Mouse (Mus musculus) embryo, embryonic 10 days (tissue): Measurements from ENCODE around the gene Umod.

Source experiments
- DNase-seq: peaks from one replicate; pipeline ENCODE4 v3.0.0-alpha.2; 2015; ENCODE audit warnings: low spot score

The Umod gene

GRCm38 (mm10) chr7:119479256-119479655 is at the start of gene Umod:
Gene Umod (minus strand): TSS chr7:119479282.
- no peak for DNase-seq

GRCm38 (mm10) chr7:119528617-119529016 is 49.5 kb upstream of the Umod start:
- no peak for DNase-seq

- no peak for DNase-seq
Observed at GRCm38 (mm10) chr7:119527548-119527947, 48.5 kb upstream of the Umod start.

- DNase-seq = no peak
Observed at GRCm38 (mm10) chr7:119527135-119527534, 48.1 kb upstream of the Umod start.

- no peak for DNase-seq
Observed at GRCm38 (mm10) chr7:119526486-119526885, 47.4 kb upstream of the Umod start.

GRCm38 (mm10) chr7:119525881-119526281 is 46.8 kb upstream of the Umod start:
- no peak for DNase-seq

GRCm38 (mm10) chr7:119523389-119523788 is 44.3 kb upstream of the Umod start, which contains the start of gene Pdilt:
Gene Pdilt (minus strand): TSS chr7:119523489.
- DNase-seq = no peak

DNA sequence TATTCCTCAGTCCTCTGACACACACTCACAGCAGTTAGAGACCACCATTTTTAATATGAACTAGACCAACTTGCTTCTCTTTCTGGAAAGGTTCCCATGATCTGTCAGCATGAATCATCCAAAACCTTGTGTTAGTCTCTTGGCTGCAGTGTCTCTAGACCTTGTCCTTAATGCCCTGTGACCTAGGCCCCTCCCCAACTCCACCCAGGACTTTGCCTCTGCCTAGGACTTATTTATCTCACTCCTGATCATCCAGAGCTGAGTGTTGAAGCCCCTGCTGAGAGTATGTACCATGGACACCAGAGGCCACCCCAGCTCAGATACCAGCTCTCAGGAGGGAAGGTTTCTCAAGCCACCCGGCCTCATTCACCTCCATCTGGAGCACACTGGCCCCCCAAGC is 43.3 kb upstream of the Umod start:
- DNase-seq = no peak

- no peak for DNase-seq
Observed at GRCm38 (mm10) chr7:119521816-119522215, 42.7 kb upstream of the Umod start.

- peak; percentile 74 for DNase-seq
Observed at GRCm38 (mm10) chr7:119519654-119520053, 40.6 kb upstream of the Umod start.

- no peak for DNase-seq
Observed at GRCm38 (mm10) chr7:119519163-119519562, 40.1 kb upstream of the Umod start, which contains the start of gene Acsm5. Gene Acsm5 (plus strand): TSS chr7:119519463.

DNA sequence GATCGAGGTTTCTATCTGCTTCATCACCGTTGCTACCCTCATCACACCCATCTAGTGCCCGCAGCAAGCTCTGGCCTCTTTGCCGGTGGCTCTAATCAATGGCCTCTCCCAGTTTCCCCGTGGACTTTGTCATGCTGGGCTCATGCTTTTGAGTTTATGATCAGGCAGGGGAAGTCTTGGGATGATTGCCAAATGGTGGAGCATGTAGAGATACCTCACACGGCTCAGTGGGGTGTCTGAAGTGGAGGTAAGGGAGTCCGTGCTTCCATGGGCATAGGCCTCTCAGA is 37.1 kb upstream of the Umod start:
- no peak for DNase-seq

DNA sequence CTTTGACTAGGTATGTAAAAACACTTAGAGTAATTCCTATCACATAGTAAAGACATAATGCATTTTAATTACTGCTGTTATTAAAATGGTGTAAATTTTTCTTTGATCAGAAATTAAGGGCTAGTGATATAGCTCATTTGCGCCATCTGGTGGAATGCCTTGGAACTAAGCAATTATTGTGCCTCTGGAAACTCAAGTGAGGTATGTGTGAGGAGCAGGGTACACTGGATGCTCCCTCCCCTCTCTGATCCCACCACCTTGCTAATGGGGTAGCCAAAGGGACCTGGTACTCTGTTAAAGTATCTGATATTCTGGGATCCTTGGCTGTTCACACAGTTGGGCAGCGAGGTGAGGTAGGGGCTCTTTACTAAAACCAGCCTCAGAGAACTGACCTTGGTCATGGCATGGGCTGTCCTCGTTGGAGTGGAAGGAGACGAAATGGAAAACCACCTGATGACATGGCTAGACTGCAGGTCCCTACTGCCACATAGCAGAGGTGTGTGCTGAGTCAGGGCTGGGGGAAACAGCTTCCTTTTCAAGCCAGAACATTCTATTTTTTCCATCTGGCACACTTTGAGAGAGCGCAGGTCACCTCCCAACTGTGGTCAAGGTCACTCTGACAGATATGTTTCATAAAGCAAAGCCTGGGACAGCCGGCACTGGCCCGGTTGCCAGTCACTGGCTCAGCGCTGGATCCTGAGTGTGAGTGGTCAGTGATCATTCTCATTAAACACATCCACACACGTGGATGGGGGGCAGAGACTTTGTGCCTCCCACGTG is 36.6 kb upstream of the Umod start:
- peak; percentile 61 for DNase-seq

GRCm38 (mm10) chr7:119513056-119513455 is 34.0 kb upstream of the Umod start:
- peak; percentile 77 for DNase-seq

GRCm38 (mm10) chr7:119511143-119511542 is 32.1 kb upstream of the Umod start:
- DNase-seq = no peak

GRCm38 (mm10) chr7:119490041-119490780 is 11.1 kb upstream of the Umod start:
- DNase-seq = no peak

DNA sequence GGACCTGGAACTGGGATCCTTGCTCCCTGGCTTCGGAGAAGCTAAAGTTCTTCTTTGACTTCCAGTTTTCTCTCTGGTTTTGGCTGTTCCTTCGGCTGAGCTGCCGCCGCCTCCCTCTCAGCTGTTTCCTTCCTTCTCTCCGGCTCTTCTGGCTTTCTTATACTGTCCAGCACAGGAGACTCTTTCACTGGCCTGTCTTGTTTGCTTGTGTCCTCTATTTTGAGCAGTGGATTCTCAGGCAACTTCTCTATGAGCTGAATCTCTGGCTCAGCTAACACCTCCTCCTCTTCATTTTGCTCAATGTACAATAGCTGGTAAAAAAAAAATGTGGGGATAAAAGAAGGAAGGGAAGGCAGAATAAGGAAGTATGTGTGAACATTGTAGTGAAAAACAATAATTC is 7.6 kb upstream of the Umod start:
- DNase-seq = no peak

DNA sequence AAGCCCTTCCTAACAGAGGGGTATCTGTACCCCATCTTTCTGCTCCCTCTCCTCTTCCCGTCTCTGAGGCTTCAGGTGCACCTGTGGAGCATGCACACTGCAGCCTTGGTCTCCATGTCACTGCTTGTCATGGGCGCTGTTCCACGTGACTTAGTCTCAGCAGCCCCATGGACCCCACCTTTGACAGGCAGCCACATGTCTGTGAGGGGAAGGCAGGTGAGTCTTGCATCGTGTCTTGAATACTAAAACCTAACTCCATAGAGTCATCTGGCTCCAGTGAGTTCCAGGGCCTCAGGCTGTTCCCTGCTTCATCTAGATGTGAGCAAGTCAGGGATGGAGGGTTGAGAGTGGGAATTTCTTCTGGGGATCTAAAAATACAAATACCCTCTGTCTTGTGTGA is 5.1 kb upstream of the Umod start:
- DNase-seq = no peak

- DNase-seq = peak; percentile 9
Observed at GRCm38 (mm10) chr7:119476500-119477389, 2.3 kb downstream of the Umod start.

DNA sequence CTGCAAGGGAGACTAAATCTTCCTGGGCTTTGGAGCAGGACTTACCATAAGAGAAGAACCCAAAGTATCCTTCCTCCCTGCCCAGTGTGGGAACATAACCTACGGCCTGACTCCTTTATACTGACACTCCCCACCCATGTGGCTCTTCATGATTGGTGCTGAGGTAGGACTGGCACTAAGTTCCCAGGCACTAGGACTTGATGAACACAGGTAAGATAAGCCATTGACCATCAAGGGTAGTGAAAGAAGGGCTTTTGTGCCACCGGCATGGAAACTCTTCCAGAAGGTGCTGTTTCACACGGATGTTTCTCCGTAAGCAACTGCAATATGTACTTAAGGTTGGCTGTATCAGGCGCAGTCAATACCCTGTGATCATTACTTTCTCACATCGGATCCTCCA is 19.9 kb downstream of the Umod start, which contains the start of gene Gp2:
TSS of gene Gp2 (minus strand) at position 101 of the 400 bp plus-strand sequence.
- DNase-seq = no peak

DNA sequence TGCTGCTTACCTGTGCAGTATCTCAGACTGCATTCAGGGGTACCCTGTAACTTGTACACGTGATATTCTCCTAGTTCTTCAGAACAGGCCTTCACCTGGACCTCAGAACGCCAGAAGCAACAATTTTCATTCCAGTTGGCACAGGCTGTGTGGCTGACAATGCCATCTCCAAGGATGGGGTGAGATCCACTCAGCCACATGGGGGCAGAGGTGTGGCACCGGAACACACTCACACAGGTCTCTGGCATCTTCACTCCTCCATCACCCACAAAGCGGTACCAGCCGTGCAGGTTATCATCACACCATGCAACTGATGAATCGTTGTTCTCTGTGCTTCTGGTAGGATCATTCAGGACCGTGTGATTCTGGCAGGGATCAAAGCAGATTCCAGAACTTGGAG is 24.9 kb downstream of the Umod start:
- no peak for DNase-seq

DNA sequence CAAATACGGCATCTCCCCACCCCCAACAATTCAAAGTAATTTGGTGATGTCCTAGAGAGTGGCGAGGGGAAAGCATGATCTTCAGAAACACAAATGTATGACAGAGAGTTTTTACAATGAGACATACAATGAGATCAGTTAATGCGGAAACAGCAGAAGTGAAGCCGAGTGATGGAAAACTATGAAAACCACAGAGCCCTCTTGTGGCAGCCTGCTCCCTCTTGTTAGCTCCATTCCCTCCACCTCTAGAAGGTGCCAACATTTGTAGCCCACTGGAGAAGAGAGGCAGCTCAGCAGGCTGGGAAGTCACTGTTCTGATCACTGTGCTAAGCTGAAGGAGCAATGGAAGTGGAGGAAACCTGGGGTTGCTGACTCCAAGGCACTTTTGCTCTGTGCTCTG is 35.2 kb downstream of the Umod start:
- DNase-seq = no peak
